Mouse (Mus musculus) layer of hippocampus, postnatal 10 days (tissue): Measurements from ENCODE around the gene Hmg20b. TPM values are rescaled to one million over a fixed set of nuclear protein-coding genes. Genes with fewer than 3 reads are reported as not detected.
A peak's percentile ranks its signal among the peaks of the same experiment; 100 is the strongest.

ENCODE experiments used
- DNase-seq, 2 experiments: peaks; one replicate each; pipeline ENCODE4 v3.0.0; 2021; ENCODE audit warnings: low spot score in 2 of 2
- total RNA-seq, 2 experiments: library from RNA; stranded (reverse); gene quantifications; 2 replicates each; pipeline ENCODE4 v1.2.3; 2021

Hmg20b gene
- total RNA-seq, 2 experiments from 2014 or later = 25.1 to 30.9 TPM

DNA sequence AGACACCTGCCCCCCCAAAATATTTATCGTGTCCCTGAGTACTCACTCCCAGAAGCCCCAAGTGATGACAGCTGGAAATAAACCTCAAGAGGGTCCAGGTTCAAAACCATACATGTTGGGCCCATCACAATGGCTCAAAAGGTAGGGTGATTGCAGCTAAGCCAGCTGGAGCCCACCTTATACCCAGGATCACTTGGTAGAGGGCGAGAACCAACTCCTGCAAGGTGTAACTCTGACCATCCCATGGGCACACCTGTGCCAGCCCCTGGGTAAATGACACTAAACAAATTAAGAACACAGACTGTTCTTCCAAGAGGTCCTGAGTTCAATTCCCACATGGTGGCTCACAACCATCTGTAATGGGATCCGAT, 28.9 kb upstream of the Hmg20b start:
- no peak for DNase-seq

DNA sequence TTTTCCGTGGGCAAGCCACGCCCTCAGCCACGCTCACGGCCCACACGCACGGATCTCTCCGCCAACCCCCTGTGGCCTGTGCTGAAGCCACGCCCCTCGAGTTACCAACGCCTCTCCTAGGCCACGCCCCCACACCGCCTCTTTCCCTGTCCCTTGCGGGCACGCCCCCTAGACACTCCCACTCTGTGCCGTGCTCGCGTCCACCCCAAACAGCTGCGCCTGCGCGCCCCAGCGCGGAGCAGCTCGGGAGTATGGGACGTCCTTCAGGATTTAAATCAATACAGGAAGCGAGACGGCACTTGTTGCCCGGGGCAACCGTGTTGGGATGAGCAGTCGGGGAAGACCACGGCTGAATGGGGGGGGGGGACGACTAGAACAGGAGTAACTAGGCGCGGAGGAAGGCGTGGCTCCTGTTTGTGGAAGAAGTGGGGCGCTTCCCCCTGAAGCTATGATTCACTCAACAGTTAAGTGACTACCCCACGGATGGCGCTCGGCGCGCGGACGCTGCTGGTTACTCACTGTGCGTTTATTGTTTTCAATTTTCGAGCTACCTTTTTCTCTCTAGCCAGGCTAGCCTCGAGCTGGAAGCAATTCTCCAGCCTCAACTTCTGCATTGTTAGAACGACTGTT, 28.4 kb upstream of the Hmg20b start:
- DNase-seq = peak; percentile 100

DNA sequence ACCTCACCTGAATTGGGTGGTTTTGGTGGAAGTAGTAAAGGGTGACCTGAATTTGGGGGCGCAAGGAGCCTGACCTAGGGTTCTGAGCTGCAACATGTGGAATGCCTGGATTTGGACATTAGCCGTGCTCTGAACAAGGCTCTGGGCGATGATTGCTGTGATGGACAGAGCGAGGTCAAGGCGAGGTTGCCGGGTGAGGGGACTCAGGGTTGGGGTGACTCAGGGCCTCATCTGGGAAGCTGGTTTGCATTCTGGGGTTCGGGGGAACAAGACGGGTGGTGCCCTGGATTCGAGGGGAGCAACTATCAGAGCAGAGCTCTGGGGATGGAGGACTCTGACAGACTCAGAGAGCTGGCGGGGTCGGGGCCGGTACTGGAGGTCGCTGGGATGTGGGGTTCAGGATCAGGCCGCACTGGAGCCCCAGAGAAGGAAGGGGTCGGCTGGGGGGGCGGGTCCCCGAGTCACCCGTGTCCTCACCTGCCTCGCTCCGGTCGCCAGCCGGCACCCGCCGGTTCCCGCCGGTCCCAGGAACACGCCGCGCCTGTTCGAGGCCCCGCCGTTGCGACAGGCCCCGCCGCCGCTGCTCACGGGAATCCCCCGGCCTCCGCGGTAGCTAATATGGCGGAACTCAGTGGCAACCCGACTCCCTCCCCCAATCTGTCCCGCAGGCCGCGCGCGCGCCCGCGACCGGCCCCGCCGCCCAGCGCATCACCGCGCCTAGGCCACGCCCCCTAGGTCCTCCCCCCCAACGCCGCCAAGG, 27.7 kb upstream of the Hmg20b start, which contains the start of gene Fzr1:
Gene Fzr1 (minus strand): TSS at position 724 of the 760 bp plus-strand sequence.
- DNase-seq = no peak

DNA sequence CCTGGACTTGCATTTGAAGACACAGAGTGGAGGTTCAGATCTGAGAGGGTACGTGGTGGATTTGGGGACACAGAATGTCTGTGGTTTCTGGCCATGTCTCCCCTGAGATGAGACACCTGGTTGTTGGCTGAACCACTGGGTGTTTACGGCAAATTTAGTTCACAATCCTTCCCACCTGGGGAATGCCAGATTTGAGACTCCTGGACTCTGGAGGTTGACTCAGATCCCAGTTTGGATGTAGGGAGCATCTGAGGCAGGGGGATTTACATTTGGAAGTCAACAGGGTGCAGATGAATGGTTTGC, 27.0 kb upstream of the Hmg20b start:
- DNase-seq = no peak

DNA sequence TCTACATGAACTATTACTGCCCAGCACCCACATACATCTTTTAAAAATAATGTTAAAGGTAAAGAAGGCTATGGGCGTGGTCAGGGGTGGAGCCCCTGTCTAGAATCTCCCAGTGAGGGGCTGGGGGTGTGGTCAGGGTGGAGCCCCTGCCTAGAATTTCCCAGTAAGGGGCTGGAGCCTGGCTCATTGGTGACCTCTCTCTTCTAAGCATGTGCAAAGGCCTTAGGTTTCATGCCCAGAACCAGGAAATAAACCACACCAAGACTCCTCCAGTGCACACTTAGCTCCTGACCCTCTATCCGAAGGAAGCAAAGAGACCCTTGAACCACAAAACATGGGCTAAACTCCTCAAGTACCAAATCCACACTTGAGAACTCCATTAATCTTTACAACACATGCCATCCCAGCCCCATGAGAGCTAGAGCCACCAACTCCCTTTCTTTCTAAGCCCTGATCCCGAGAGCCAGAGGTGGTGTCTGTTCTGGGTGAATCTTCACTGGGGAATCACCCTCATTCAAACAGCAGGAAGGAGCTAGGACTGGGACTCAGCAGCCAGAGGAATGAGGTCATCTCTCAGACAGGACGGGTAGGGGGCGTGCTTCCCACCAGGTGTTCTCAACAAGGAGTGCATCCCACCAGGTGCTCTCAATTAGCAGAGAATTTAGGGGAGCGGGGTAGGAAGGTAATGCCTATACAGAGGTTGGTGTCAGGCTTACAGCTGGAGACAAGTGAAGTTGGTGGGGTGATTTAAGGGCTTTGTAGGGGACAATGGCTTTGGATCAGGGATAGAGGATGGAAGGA, 26.5 kb upstream of the Hmg20b start:
- DNase-seq = no peak

DNA sequence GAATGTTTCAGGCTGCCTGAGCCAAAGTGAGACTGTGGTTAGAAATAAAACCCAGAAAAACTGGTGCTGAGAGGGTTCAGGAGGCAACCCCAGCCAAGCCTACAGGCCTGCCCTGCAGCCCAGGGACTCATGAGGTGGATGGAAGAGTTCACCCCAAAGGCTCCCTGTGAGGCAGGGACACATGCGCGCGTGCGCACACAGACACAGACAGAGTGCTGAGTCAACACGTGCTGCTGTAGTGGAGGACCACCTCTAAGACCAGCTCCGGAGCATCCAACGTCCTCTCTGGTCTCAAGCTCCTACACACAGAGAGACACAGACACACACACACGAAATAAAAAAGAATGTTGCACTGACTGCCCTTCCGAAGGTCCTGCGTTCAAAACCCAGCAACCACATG, 25.0 kb upstream of the Hmg20b start:
- DNase-seq = no peak

DNA sequence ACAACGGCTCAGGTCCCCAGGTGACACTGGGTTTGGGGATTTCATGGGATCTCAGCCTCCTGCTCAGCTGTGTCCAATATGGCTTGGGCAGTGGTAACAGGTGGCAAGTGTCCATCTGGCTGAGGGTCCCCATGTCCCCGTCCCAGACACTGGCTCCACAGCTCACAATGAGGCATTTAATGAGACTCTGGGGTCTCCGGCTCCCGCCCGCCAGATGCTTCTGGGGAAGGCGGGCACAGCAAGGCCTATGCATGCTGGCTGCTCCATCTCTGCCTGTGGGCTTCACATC, 16.9 kb upstream of the Hmg20b start:
- no peak for DNase-seq

DNA sequence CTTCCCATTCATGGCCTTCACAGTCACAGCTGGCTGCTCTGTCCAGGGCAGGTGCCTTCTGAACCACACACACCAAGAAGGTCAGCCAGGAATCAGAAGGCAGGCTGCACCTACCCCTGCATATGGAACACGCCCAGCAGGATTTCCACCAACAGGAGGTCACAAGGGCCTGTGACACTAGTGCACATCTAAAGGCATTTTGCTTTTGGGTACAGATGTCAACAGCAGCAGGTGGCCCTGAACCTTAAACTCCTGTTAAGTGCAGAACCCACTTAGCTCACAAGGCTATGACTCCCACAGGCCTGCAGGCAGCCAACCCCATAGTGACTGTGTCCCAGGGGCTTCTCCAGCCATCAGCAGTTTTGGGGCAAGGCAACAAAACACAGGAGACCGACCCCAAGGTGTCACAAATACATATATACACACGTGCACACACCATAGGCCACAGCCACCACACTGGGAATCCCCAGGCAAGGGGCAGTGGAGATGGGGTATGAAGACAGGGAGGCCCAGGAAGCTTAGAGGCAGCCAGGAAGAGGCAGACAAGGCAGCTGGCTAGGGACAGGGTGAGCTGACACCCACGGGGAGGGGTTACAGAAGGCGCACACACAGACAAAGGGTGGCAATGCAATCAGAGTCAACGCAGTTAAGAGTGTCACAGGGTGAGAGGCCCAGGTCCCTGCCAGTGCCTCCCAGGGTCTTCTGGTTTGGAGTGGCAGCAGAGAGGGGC, 16.4 kb upstream of the Hmg20b start:
- DNase-seq = no peak

DNA sequence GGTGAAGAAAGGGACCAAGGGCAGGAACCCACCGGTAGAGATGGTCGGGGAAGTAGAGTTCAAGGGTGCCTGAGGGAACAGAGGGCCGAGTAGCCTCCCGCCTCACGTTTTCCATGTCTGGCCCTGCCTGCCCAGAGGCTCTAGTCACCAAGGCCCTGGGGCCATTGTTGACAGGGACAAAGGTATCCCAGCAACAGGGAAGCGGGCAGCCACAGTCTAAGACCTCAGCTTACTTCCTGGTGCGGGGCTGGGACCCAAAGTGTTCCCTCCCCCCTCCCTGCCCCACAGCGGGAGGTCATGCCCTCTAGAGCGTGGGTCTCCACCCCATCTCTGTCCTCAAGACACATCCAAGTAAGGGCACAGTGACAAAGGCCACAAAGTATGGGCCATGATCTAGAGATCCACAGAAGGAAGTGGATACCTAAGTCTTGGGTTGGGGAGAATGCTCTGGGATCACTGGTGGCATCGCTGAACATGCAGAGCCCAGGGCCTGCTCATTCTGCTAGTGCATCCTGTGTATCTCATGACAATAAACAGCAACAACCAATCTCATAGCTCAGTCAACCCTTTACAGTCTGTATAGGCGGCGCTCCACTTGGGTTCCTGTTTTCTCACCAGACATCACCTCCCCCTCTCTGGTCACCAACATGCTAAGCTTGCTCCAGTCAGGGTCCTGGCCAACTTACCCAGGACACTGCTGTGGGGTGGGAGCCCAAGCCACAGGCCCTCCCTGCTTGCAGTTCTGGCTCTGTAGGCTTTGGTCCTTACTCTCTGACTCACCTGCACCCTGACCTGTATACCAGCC, 15.6 kb upstream of the Hmg20b start, which contains the start of gene 4930404N11Rik:
Gene 4930404N11Rik (minus strand): TSS at position 145 of the 805 bp plus-strand sequence.
- no peak for DNase-seq

DNA sequence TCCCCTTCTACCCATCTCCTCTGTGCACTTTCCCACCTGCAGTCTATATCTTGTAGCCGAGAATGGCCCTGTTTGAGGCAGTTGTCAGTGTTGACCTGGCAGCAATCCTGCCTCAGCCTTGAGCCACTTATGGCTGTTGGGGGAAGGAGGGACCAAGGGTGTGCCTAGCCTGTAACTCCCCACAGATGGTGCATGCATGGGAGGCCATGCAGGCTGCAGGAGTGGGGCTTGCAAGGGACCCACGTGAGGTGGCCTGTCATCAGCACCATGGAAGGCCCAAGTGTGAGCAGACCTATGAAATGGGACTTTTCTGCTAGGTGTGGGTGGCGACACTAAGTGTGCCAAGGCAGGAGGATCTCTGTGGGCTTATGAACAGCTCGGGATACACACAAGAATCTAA, 14.8 kb upstream of the Hmg20b start:
- no peak for DNase-seq

DNA sequence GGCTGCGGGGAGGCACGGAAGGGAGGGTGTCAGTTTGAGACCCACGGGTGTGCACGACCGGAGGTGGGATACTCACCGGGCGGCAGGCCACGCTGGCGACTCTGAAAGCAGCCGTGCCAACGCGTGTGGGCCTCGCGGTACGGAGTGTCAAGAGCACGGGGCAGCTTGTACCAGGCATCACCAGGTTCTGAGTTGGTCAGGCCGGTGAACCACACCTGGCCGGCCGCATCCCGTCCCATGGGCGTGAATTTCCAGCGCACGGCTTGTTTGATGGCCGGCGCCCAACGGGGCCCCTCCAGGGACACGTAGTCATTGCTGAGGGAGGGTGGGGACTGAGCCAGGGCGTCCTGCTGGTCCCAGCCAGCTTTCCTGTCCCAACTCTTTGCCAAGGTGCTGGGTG, 14.4 kb upstream of the Hmg20b start:
- DNase-seq = no peak

DNA sequence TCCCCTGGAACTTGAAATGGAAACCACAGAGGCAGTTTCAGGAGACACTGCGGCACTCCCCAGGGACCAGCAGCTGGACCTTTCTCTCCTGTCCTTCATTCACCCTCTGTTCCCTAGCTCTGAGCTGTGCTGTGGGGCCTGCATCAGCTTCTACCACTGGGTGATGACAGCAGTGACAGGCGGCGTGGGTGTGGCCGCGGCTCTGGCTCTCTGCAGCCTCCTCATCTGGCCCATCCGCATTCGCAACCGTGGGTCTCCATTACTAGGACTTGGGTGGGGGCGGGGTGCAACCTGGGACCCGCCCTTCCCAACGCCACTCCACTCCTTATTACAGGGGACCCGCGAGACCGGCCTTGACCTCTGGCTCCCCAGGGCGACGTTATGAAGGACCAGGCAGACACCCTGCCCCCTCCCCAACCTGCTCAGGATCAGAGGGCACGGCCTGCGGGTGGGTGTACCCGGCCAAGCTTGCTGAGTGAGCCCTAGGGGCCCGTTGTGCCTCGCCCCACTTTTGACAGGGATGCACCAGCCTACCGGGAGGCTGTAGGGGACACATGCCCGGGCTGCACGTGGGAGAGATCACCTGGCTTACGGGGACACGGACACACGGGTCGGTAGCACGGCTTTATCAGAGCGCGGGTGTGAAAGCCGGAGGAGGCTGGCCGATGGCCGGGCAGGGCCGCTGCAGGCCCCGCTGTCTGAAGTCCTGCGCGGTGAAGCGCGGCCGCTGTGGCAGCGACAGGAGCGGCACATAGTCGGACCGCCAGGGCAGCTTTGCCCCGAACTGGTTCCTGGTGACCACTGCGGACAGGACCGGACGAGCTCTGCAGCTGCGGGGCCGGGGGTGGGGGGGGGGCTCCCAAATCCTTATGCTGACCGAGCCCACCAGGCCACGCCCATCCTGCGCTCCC, 13.4 kb upstream of the Hmg20b start:
- no peak for DNase-seq

DNA sequence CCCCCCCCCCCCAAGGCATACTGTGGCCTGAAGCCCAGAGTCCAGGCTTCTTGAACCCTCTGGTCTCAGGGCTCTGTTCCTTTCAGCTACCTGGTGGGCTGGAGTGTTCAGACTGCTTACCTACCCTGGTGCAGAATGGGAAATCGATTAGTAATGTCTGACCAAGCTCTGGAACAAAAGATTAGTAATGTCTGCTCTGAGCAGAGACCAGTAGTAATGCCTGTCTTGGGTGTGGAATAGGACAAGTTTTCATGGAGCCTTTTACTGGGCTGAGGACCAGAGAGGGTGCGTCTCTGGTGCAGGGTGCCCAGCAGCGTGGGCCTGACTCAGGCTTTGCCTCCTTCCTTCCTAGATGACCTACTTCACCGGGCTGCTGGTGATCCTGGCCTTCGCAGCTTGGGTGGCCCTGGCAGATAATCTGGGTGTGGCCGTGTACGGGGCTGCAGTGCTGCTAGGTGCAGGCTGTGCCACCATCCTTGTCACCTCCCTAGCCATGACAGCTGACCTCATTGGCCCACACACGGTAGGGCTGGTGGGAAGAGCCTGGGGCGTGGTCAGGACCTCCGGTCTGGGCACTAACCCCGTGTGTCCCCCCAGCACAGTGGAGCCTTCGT, 12.2 kb upstream of the Hmg20b start:
- DNase-seq = no peak

DNA sequence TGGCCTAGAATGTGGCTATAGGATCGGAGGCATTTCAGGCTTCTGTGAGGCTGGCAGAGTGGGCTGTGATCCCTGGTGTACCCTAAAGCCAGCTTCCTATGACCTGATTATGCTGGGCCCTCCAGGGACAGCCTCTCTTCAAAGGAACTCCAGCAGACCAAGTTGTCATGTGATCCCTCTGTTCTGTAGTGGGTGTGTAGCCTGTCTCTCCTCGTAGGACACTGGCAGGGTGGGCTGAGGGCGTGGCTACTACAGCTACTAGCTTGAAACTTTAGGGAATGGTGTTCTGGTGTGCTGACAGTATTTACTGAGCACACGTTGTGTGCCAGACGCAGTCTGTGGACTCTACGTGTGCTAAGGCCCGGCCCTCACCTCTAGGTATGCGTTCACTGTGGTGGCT, 10.4 kb upstream of the Hmg20b start:
- no peak for DNase-seq

DNA sequence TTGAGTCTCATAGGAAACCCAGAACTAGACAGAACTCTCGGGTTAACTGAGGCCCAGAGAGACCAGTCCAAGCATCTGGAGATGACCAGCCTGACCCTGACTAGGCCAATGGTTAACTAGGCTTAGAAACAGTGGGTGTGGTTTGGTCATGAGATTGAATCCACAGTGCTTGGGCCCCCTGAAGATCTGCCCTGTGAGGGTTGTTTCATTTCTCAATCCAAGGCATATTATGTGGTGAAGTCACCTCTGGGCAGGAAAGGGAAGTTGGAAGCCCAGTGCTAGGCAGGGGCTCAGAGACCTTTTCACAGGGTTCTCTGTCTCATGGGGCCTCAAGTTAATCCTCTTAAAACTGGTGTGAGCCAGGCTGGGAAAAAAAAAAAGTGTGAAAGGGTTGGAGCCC, 8.6 kb upstream of the Hmg20b start:
- DNase-seq = no peak

DNA sequence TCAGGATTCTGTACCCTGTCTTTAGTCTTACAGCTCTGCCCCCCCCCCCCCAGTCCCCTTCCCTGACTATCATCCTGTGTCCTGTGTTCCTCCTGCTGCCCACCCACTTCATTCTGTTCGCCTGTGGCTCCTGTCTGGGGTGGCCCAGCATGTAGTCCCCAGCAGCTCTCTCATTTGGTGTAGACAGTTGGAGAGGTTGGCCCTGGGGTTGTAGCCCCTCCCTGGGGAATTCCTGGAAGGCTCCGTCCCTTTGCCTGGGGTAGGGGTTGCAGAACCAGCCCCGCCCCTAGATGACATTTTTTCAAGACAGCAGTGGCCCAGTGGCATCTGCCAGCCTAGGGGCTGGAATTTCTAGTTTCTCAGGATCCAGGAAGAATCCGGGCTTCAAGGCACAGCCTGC, 7.9 kb upstream of the Hmg20b start:
- no peak for DNase-seq

DNA sequence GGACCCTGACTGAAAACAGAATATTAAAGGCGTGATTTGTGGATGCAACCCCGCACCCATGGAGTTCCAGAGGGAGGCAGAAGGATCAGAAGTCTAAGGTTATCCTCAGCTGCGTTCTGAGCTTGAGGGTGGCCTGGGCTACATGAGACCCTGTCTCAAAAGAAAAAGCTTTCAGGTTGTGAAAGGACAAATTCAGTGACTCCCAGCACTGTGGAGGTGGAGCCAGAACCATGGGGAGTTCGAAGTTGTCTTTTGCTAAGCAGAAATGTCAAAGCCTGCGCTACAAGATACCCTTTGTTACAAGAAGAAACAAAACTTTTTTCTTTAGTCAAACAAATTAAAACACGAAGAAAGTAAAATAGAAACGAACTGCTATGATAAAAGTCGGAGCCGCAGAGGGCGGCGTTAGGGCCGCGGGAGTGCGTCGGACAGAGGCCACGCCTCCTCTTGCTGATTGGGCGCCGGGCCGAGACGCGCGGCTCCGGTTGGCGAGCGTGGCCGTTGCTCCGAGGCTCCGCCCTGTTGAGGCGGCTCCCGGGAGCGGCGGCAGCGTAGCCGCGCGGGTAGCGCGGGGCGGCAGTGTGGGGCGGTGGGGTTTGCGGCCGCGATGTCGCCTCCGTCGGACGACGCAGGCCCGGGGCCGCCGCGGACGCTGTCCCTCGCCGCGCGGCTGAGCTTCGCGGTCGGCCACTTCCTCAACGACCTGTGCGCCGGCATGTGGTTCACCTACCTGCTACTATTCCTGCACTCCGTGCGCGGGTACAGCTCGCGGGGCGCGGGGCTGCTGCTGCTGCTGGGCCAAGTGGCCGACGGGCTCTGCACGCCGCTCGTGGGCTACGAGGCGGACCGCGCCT, 6.9 kb upstream of the Hmg20b start, which contains the start of gene Mfsd12:
Gene Mfsd12 (plus strand): TSS at position 501 of the 854 bp plus-strand sequence.
- DNase-seq = peak; percentile 91 to 95

DNA sequence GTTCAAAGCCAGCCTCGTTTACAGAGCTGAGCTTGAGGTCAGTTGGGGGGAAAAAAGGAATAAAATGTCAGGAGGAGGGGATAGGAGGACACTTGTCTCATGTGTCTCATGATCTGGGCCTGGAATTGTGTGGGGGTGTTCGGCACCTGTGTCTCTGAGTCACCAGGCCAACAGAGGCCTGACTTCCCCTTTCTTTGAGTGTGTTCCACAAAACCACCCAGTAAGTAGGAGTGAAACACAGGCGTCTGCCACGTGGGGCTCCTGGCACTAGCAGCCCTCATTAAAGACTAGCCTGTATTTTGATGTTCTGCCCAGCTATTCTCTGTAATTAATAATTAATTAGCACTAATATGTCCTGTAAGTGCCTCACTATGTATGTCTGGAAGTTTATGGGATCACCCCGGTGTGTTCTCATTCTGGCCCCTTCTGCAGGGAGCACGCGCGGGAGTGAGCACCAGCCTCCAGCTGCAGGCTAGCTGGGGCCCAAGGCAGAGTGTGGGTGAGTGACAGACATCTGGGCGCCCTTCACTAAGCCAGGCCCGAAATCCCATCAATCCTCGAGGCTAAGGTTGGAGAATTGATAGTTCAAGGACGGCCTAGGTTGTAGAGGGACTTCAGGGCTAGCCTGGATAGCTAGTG, 6.2 kb upstream of the Hmg20b start:
- no peak for DNase-seq
